Mouse (Mus musculus) thymus, adult 2 months (tissue): Measurements from ENCODE around the gene Shank1.

Source experiments
- CTCF ChIP-seq: fragments of 200-500 bp; IDR thresholded peaks from 2 replicates; pipeline ENCODE4 v1.5.1; 2012; ENCODE audit warnings: mild to moderate bottlenecking, control low read depth, low read length, moderate library complexity, borderline replicate concordance; ENCODE audit not compliant: control insufficient read depth, poor library complexity, insufficient read depth; ENCODE audit errors: extremely low read depth
- POLR2A ChIP-seq: fragments of 200-500 bp; IDR thresholded peaks from 2 replicates; pipeline ENCODE4 v1.6.1; 2012; ENCODE audit warnings: mild to moderate bottlenecking, low read length, control low read depth, moderate library complexity; ENCODE audit not compliant: control insufficient read depth, poor library complexity, insufficient read depth; ENCODE audit errors: extremely low read depth

DNA sequence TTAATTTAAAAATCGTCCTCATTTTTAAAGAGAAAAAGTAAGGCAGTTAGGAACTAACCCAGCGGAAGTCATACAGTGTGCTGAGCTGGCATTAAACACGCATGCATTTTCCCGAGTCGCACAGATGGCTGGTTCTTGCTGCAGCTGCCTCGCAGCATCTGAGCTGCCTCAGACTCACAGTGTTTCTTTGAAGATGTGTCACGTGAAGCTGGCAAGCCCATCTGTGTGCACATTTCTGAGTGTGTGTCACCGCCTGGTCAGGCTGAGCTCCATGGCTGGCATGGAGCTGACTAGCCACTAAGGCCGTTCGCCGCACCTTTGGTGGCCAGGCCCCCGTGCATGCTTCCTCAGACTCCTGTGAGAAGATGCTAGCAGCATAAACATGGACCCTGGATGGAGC, 72.5 kb downstream of the Shank1 start:
- TF ChIP-seq CTCF = no peak
- TF ChIP-seq POLR2A = no peak
